Mouse (Mus musculus) stomach, postnatal 0 days (tissue): ENCODE results near the gene Tatdn3. TPM values are rescaled to one million over a fixed set of nuclear protein-coding genes. Genes with fewer than 3 reads are reported as not detected.

Experiments used
- ATAC-seq: fragments of 200-750 bp; cut with Nextera tagmentation; 2 replicates; pipeline ENCODE4 v1.8.0; 2017; ENCODE audit not compliant: low FRiP score, low TSS enrichment
- DNase-seq: peaks from one replicate; pipeline ENCODE4 v3.0.0-alpha.2; 2016; ENCODE audit warnings: low spot score
- H3K27ac ChIP-seq: fragments of 300-500 bp; sonication (generic); replicated peaks from 2 replicates; pipeline ENCODE4 v1.5.1; 2014; ENCODE audit warnings: mild to moderate bottlenecking, control low read depth
- H3K27me3 ChIP-seq: fragments of 300-500 bp; sonication (generic); 2 replicates; pipeline ENCODE4 v1.6.1; 2014; ENCODE audit warnings: low read length; ENCODE audit not compliant: control insufficient read depth, insufficient read depth
- H3K36me3 ChIP-seq: fragments of 300-500 bp; sonication (generic); 2 replicates; pipeline ENCODE4 v1.6.1; 2014; ENCODE audit warnings: low read length, mixed read lengths; ENCODE audit not compliant: control insufficient read depth, insufficient read depth
- H3K4me1 ChIP-seq: fragments of 300-500 bp; sonication (generic); replicated peaks from 2 replicates; pipeline ENCODE4 v1.6.1; 2014; ENCODE audit warnings: antibody characterized with exemption; ENCODE audit not compliant: control insufficient read depth, insufficient read depth
- H3K4me2 ChIP-seq: fragments of 300-500 bp; sonication (generic); replicated peaks from 2 replicates; pipeline ENCODE4 v1.6.1; 2014; ENCODE audit warnings: low read depth, mild to moderate bottlenecking, control low read depth, moderate library complexity
- H3K4me3 ChIP-seq: fragments of 300-500 bp; sonication (generic); 2 replicates; pipeline ENCODE4 v1.5.1; 2014; ENCODE audit warnings: low read depth, low read length, control low read depth
- H3K9ac ChIP-seq: fragments of 300-500 bp; sonication (generic); 2 replicates; pipeline ENCODE4 v1.6.1; 2014; ENCODE audit warnings: mild to moderate bottlenecking, low read length, control low read depth, mixed read lengths
- H3K9me3 ChIP-seq: fragments of 300-500 bp; sonication (generic); 2 replicates; pipeline ENCODE4 v1.6.1; 2016; ENCODE audit warnings: low read length; ENCODE audit not compliant: control insufficient read depth
- CTCF ChIP-seq: IDR thresholded peaks from 2 replicates; pipeline ENCODE4 v1.5.1; 2016; ENCODE audit warnings: antibody characterized with exemption, low read depth, mild to moderate bottlenecking, moderate library complexity
- EP300 ChIP-seq: optimal IDR thresholded peaks from 2 replicates; pipeline ENCODE3; 2016; ENCODE audit warnings: antibody characterized with exemption
- WGBS: fragments of 180-500 bp; shearing (Covaris S2); extraction: QIAGEN DNeasy Blood & Tissue Kit; methylation state at CpG from one replicate; pipeline ENCODE4 v1.1.7; 2014; 5-methylcytosine and 5-hydroxymethylcytosine counted together
- polyA plus RNA-seq: library from polyadenylated mRNA; unstranded; fragments of >200 nt; fragmentation: Nextera tagmentation; extraction: Ambion mirVana; gene quantifications from 2 replicates; pipeline ENCODE4 v1.2.1, GENCODE M21; 2015

The Tatdn3 gene
- polyA plus RNA-seq, 1 experiment from 2014 or later: 8.9 TPM

GRCm38 (mm10) chr1:190996346-190996877 is 66.3 kb downstream of the Tatdn3 start:
- no peaks in the 10 kb centered on the region for H3K36me3 ChIP-seq
- H3K9ac ChIP-seq: no peak overlapping the region
- no peak overlapping the region for H3K4me2 ChIP-seq
- no peaks in the 10 kb centered on the region for H3K4me1 ChIP-seq
- TF ChIP-seq EP300: no peak
- TF ChIP-seq CTCF: peak; percentile 67
- no peak for DNase-seq
- H3K27ac ChIP-seq: no peak overlapping the region
- H3K27me3 ChIP-seq: no peaks in the 10 kb centered on the region
- 62% methylated on average over 6 of the region's 6 CpGs for WGBS
- no peaks in the 10 kb centered on the region for H3K9me3 ChIP-seq
- ATAC-seq: no peak
- H3K4me3 ChIP-seq: no peak overlapping the region

Other genes starting within 250 kb of the Tatdn3 start
- 4.5 TPM in 2 replicates for gene Rps6kc1, start 151.2 kb downstream of the Tatdn3 start, polyA plus RNA-seq
- 20.5 and 22.0 TPM in 2 replicates for gene Angel2, start 137.8 kb downstream of the Tatdn3 start, polyA plus RNA-seq
- gene Vash2, start 83.6 kb downstream of the Tatdn3 start, polyA plus RNA-seq: 3.8 and 4.2 TPM in 2 replicates
- gene Flvcr1, start 36.8 kb downstream of the Tatdn3 start, polyA plus RNA-seq: 2.9 and 3.2 TPM in 2 replicates
- gene Spata45, start 26.3 kb downstream of the Tatdn3 start, polyA plus RNA-seq: not detected in 2 replicates
- gene Nsl1, start 80 bp upstream of the Tatdn3 start, polyA plus RNA-seq: 3.5 and 5.2 TPM in 2 replicates
- gene Batf3, start 34.9 kb upstream of the Tatdn3 start, polyA plus RNA-seq: 5.0 and 5.7 TPM in 2 replicates
- gene Fam71a, start 101.9 kb upstream of the Tatdn3 start, polyA plus RNA-seq: 0.04 TPM in 1 of 2 replicates, not detected in the other
- 6.5 and 11.1 TPM in 2 replicates for gene Atf3, start 155.1 kb upstream of the Tatdn3 start, polyA plus RNA-seq